Mouse (Mus musculus) natural killer cell, adult 2 months (primary cell): ENCODE results near the gene Tor1a.
"Not testable (repeated sequence)": the region's sequence is repeated elsewhere in the genome, so short reads cannot be mapped to it uniquely, and the experiment has no call there.

Experiments used
- DNase-seq, 2 experiments: peaks; one replicate each; pipeline ENCODE4 v3.0.0; 2022; ENCODE audit warnings: low spot score in 2 of 2

Gene Tor1a

GRCm38 (mm10) chr2:30954797-30955196 is 12.9 kb downstream of the Tor1a start:
- peak in 1 of 2 experiments; percentile 19 for DNase-seq

GRCm38 (mm10) chr2:30952824-30953490 is 14.8 kb downstream of the Tor1a start, which contains the start of gene Tor1b:
Tor1b (plus strand) TSS chr2:30952959.
- peak; percentile 70 to 79 for DNase-seq

- DNase-seq, result no peak
Observed at GRCm38 (mm10) chr2:30952457-30952823, 15.3 kb downstream of the Tor1a start.

GRCm38 (mm10) chr2:30942603-30943011 is 25.1 kb downstream of the Tor1a start:
- DNase-seq, result peak; percentile 59 to 67

- not testable (repeated sequence) for DNase-seq
Observed at GRCm38 (mm10) chr2:30942116-30942515, 25.6 kb downstream of the Tor1a start.

GRCm38 (mm10) chr2:30941586-30941985 is 26.1 kb downstream of the Tor1a start:
- no peak for DNase-seq

- no peak for DNase-seq
Observed at GRCm38 (mm10) chr2:30938574-30938991, 29.1 kb downstream of the Tor1a start.

- no peak for DNase-seq
Observed at GRCm38 (mm10) chr2:30937731-30938130, 30.0 kb downstream of the Tor1a start.

GRCm38 (mm10) chr2:30936808-30937207 is 30.9 kb downstream of the Tor1a start:
- DNase-seq, result no peak

- DNase-seq, result peak; percentile 58 to 71
Observed at GRCm38 (mm10) chr2:30933917-30934450, 33.7 kb downstream of the Tor1a start.

- no peak for DNase-seq
Observed at GRCm38 (mm10) chr2:30933032-30933431, 34.7 kb downstream of the Tor1a start.

- no peak for DNase-seq
Observed at GRCm38 (mm10) chr2:30931922-30932321, 35.8 kb downstream of the Tor1a start.

GRCm38 (mm10) chr2:30930846-30931245 is 36.9 kb downstream of the Tor1a start:
- not testable (repeated sequence) for DNase-seq

GRCm38 (mm10) chr2:30929483-30930045 is 38.2 kb downstream of the Tor1a start, which contains the start of gene Ptges:
Ptges (minus strand) TSS chr2:30929863.
- peak in 1 of 2 experiments; percentile 41 for DNase-seq

GRCm38 (mm10) chr2:30928893-30929482 is 38.7 kb downstream of the Tor1a start:
- peak in 1 of 2 experiments; percentile 27 for DNase-seq

GRCm38 (mm10) chr2:30927844-30928628 is 39.7 kb downstream of the Tor1a start:
- DNase-seq, result peak; percentile 57 to 70

GRCm38 (mm10) chr2:30927151-30927781 is 40.5 kb downstream of the Tor1a start:
- DNase-seq, result no peak

GRCm38 (mm10) chr2:30926381-30926780 is 41.4 kb downstream of the Tor1a start:
- no peak for DNase-seq

- DNase-seq, result no peak
Observed at GRCm38 (mm10) chr2:30925181-30925580, 42.6 kb downstream of the Tor1a start.

GRCm38 (mm10) chr2:30923099-30923498 is 44.6 kb downstream of the Tor1a start:
- no peak for DNase-seq

- no peak for DNase-seq
Observed at GRCm38 (mm10) chr2:30920216-30920615, 47.5 kb downstream of the Tor1a start.
